Mouse (Mus musculus) MEL (cell line): ENCODE results near the gene Zfp653. TPM values are rescaled to one million over a fixed set of nuclear protein-coding genes. Genes with fewer than 3 reads are reported as not detected.

Experiments used
- DNase-seq: peaks from one replicate; pipeline ENCODE4 v3.0.0; 2011; ENCODE audit warnings: low read depth, low spot score
- H3K27ac ChIP-seq: 2 replicates; pipeline ENCODE4 v1.5.1; 2012; ENCODE audit warnings: low read depth, mild to moderate bottlenecking, control low read depth, low read length, moderate library complexity; ENCODE audit not compliant: control insufficient read depth
- H3K27me3 ChIP-seq, 2 experiments: fragments of 150-350 bp in 1 of 2; sonication (generic) in 1 of 2; 2 replicates each; pipeline ENCODE4 v1.6.1; 2012; ENCODE audit warnings: low read length in 2 of 2, mild to moderate bottlenecking in 2 of 2, improper control_type of control experiment in 1 of 2, moderate library complexity in 1 of 2; ENCODE audit not compliant: insufficient read depth in 2 of 2, control insufficient read depth in 1 of 2
- H3K36me3 ChIP-seq, 2 experiments: 2 replicates each; pipeline ENCODE4 v1.6.1; 2012 to 2014; ENCODE audit warnings: low read length in 2 of 2, improper control_type of control experiment in 1 of 2, inconsistent platforms in 1 of 2, mild to moderate bottlenecking in 1 of 2; ENCODE audit not compliant: insufficient read depth in 2 of 2, control insufficient read depth in 1 of 2
- H3K4me1 ChIP-seq, 2 experiments: fragments of 150-350 bp in 1 of 2; sonication (generic) in 1 of 2; 2 replicates each; pipeline ENCODE4 v1.6.1; 2012; ENCODE audit warnings: low read length in 2 of 2, improper control_type of control experiment in 1 of 2, mild to moderate bottlenecking in 1 of 2; ENCODE audit not compliant: insufficient read depth in 2 of 2, control insufficient read depth in 1 of 2
- H3K4me3 ChIP-seq, 2 experiments: fragments of 150-350 bp in 1 of 2; sonication (generic) in 1 of 2; 2 replicates each; pipeline ENCODE4 v1.5.1; 2012; ENCODE audit warnings: low read depth in 2 of 2, low read length in 2 of 2, mild to moderate bottlenecking in 2 of 2, moderate library complexity in 2 of 2, control low read depth in 1 of 2, improper control_type of control experiment in 1 of 2; ENCODE audit not compliant: control insufficient read depth in 1 of 2, insufficient read depth in 1 of 2
- H3K79me2 ChIP-seq: 2 replicates; pipeline ENCODE4 v1.6.1; 2012; ENCODE audit warnings: mild to moderate bottlenecking, low read length, moderate library complexity; ENCODE audit not compliant: control insufficient read depth, poor library complexity, insufficient read depth
- H3K9ac ChIP-seq: 2 replicates; pipeline ENCODE4 v1.6.1; 2012; ENCODE audit warnings: low read depth, mild to moderate bottlenecking, control low read depth, low read length, moderate library complexity; ENCODE audit not compliant: control insufficient read depth, poor library complexity, severe bottlenecking
- H3K9me3 ChIP-seq: fragments of 150-350 bp; sonication (generic); replicated peaks from 2 replicates; pipeline ENCODE4 v1.6.1; 2012; ENCODE audit warnings: mild to moderate bottlenecking, low read length, improper control_type of control experiment, moderate library complexity; ENCODE audit not compliant: insufficient read depth
- BHLHE40 ChIP-seq: IDR thresholded peaks from 2 replicates; pipeline ENCODE4 v1.6.1; 2012; ENCODE audit warnings: low read depth, mild to moderate bottlenecking, inconsistent platforms, low read length, improper control_type of control experiment, borderline replicate concordance
- CHD1 ChIP-seq: IDR thresholded peaks from 2 replicates; pipeline ENCODE4 v1.6.1; 2012; ENCODE audit warnings: low read depth, mild to moderate bottlenecking, inconsistent platforms, low read length, improper control_type of control experiment
- CHD2 ChIP-seq: IDR thresholded peaks from 2 replicates; pipeline ENCODE4 v1.6.1; 2011; ENCODE audit warnings: low read length, improper control_type of control experiment
- CTCF ChIP-seq, 3 experiments: IDR thresholded peaks in 2 of 3; conservative IDR thresholded peaks in 1 of 3; 2 replicates each; pipeline ENCODE4 v1.5.1; 2011 to 2012; ENCODE audit warnings: low read length in 3 of 3, low read depth in 2 of 3, mild to moderate bottlenecking in 2 of 3, improper control_type of control experiment in 1 of 3, inconsistent platforms in 1 of 3, mixed read lengths in 1 of 3, moderate library complexity in 1 of 3; ENCODE audit not compliant: control insufficient read depth in 1 of 3, insufficient read depth in 1 of 3, poor library complexity in 1 of 3, severe bottlenecking in 1 of 3
- ELF1 ChIP-seq: IDR thresholded peaks from 2 replicates; pipeline ENCODE4 v1.6.1; 2014; ENCODE audit warnings: low read depth, mild to moderate bottlenecking, inconsistent platforms, low read length, improper control_type of control experiment, moderate library complexity
- EP300 ChIP-seq, 2 experiments: IDR thresholded peaks; 2 replicates each; pipeline ENCODE4 v1.6.1; 2011; ENCODE audit warnings: improper control_type of control experiment in 2 of 2, low read length in 2 of 2, low read depth in 1 of 2, mild to moderate bottlenecking in 1 of 2
- ETS1 ChIP-seq: IDR thresholded peaks from 2 replicates; pipeline ENCODE4 v1.6.1; 2012; ENCODE audit warnings: low read depth, mild to moderate bottlenecking, inconsistent platforms, low read length, improper control_type of control experiment, moderate library complexity
- GABPA ChIP-seq: IDR thresholded peaks from 2 replicates; pipeline ENCODE4 v1.6.1; 2012; ENCODE audit warnings: low read depth, mild to moderate bottlenecking, inconsistent platforms, low read length, improper control_type of control experiment, moderate library complexity
- GATA1 ChIP-seq: IDR thresholded peaks from 2 replicates; pipeline ENCODE4 v1.6.1; 2011; ENCODE audit warnings: low read depth, low read length, improper control_type of control experiment
- HCFC1 ChIP-seq: IDR thresholded peaks from 2 replicates; pipeline ENCODE4 v1.6.1; 2012; ENCODE audit warnings: low read depth, mild to moderate bottlenecking, inconsistent platforms, low read length, improper control_type of control experiment, moderate library complexity
- JUND ChIP-seq: IDR thresholded peaks from 2 replicates; pipeline ENCODE4 v1.6.1; 2011; ENCODE audit warnings: low read depth, mild to moderate bottlenecking, improper control_type of control experiment, low read length
- KAT2A ChIP-seq: conservative IDR thresholded peaks from 2 replicates; pipeline ENCODE4 v1.6.1; 2012; ENCODE audit warnings: low read depth, low read length, improper control_type of control experiment, inconsistent platforms
- MAFK ChIP-seq: IDR thresholded peaks from 2 replicates; pipeline ENCODE4 v1.6.1; 2011; ENCODE audit warnings: low read depth, mild to moderate bottlenecking, low read length, improper control_type of control experiment, borderline replicate concordance
- MAX ChIP-seq: IDR thresholded peaks from 2 replicates; pipeline ENCODE4 v1.6.1; 2011; ENCODE audit warnings: low read length, improper control_type of control experiment
- MEF2A ChIP-seq: IDR thresholded peaks from 2 replicates; pipeline ENCODE4 v1.6.1; 2014; ENCODE audit warnings: low read depth, mild to moderate bottlenecking, inconsistent platforms, low read length, improper control_type of control experiment; ENCODE audit not compliant: poor library complexity, insufficient replicate concordance, severe bottlenecking; ENCODE audit errors: extremely low read depth
- MXI1 ChIP-seq: IDR thresholded peaks from 2 replicates; pipeline ENCODE4 v1.6.1; 2011; ENCODE audit warnings: mild to moderate bottlenecking, low read depth, low read length, improper control_type of control experiment
- MYC ChIP-seq: IDR thresholded peaks from 2 replicates; pipeline ENCODE4 v1.6.1; 2011; ENCODE audit warnings: low read depth, mild to moderate bottlenecking, low read length, improper control_type of control experiment, moderate library complexity
- POLR2A ChIP-seq, 2 experiments: IDR thresholded peaks; 2 replicates each; pipeline ENCODE4 v1.6.1; 2011 to 2012; ENCODE audit warnings: low read length in 2 of 2, mild to moderate bottlenecking in 2 of 2, control low read depth in 1 of 2, improper control_type of control experiment in 1 of 2, low read depth in 1 of 2, moderate library complexity in 1 of 2; ENCODE audit not compliant: control insufficient read depth in 1 of 2, insufficient read depth in 1 of 2, poor library complexity in 1 of 2
- POLR2AphosphoS2 ChIP-seq: IDR thresholded peaks from 2 replicates; pipeline ENCODE4 v1.6.1; 2011; ENCODE audit warnings: low read length, improper control_type of control experiment
- POLR2AphosphoS5 ChIP-seq: IDR thresholded peaks from 2 replicates; pipeline ENCODE4 v1.6.1; 2012; ENCODE audit warnings: low read depth, borderline replicate concordance, mild to moderate bottlenecking, inconsistent platforms, low read length, moderate library complexity, mixed read lengths
- RAD21 ChIP-seq: IDR thresholded peaks from 2 replicates; pipeline ENCODE4 v1.6.1; 2011; ENCODE audit warnings: mild to moderate bottlenecking, low read depth, low read length, improper control_type of control experiment
- RCOR1 ChIP-seq: IDR thresholded peaks from 2 replicates; pipeline ENCODE4 v1.6.1; 2012; ENCODE audit warnings: low read depth, mild to moderate bottlenecking, inconsistent platforms, low read length, improper control_type of control experiment
- SIN3A ChIP-seq: IDR thresholded peaks from 2 replicates; pipeline ENCODE4 v1.6.1; 2012; ENCODE audit warnings: low read length, improper control_type of control experiment, inconsistent platforms
- SMC3 ChIP-seq: IDR thresholded peaks from 2 replicates; pipeline ENCODE4 v1.6.1; 2011; ENCODE audit warnings: low read depth, low read length, improper control_type of control experiment
- TBP ChIP-seq: IDR thresholded peaks from 2 replicates; pipeline ENCODE4 v1.8.0; 2011; ENCODE audit warnings: low read depth, low read length, improper control_type of control experiment
- TCF12 ChIP-seq: IDR thresholded peaks from 2 replicates; pipeline ENCODE4 v1.6.1; 2014; ENCODE audit warnings: low read depth, mild to moderate bottlenecking, inconsistent platforms, low read length, improper control_type of control experiment, moderate library complexity
- UBTF ChIP-seq: IDR thresholded peaks from 2 replicates; pipeline ENCODE4 v1.6.1; 2012; ENCODE audit warnings: low read depth, mild to moderate bottlenecking, inconsistent platforms, low read length, improper control_type of control experiment, moderate library complexity, borderline replicate concordance; ENCODE audit not compliant: insufficient read depth
- USF1 ChIP-seq: IDR thresholded peaks from 2 replicates; pipeline ENCODE4 v1.6.1; 2014; ENCODE audit warnings: low read depth, mild to moderate bottlenecking, inconsistent platforms, low read length, improper control_type of control experiment, moderate library complexity
- ZC3H11A ChIP-seq: IDR thresholded peaks from 2 replicates; pipeline ENCODE4 v1.6.1; 2012; ENCODE audit warnings: low read depth, mild to moderate bottlenecking, inconsistent platforms, low read length, improper control_type of control experiment
- ZKSCAN1 ChIP-seq: IDR thresholded peaks from 2 replicates; pipeline ENCODE4 v1.6.1; 2012; ENCODE audit warnings: low read depth, mild to moderate bottlenecking, inconsistent platforms, low read length, improper control_type of control experiment, moderate library complexity
- ZMIZ1 ChIP-seq: IDR thresholded peaks from 2 replicates; pipeline ENCODE4 v1.6.1; 2012; ENCODE audit warnings: low read depth, mild to moderate bottlenecking, inconsistent platforms, low read length, improper control_type of control experiment, moderate library complexity
- ZNF384 ChIP-seq: IDR thresholded peaks from 2 replicates; pipeline ENCODE4 v1.6.1; 2012; ENCODE audit warnings: low read depth, mild to moderate bottlenecking, inconsistent platforms, low read length, improper control_type of control experiment
- polyA plus RNA-seq, 2 experiments: library from polyadenylated mRNA; stranded (reverse) in 1 of 2; unstranded in 1 of 2; fragments of >175 nt in 1 of 2; fragments of >200 nt in 1 of 2; gene quantifications; 2 replicates each; pipeline versions ENCODE4 v1.2.1 to v1.2.4; 2012; ENCODE audit warnings: low replicate concordance in 2 of 2, low read depth in 1 of 2; ENCODE audit not compliant: insufficient read length in 2 of 2, insufficient read depth in 1 of 2, missing spikeins in 1 of 2
- total RNA-seq: library from RNA; depleted of rRNA; stranded (reverse); fragments of 300-350 nt; gene quantifications from 2 replicates; pipeline ENCODE4 v1.2.3, GENCODE M21; 2012

Gene Zfp653
- total and polyA plus RNA-seq, 3 experiments = 19.2 to 40.4 TPM; not detected in 1

DNA sequence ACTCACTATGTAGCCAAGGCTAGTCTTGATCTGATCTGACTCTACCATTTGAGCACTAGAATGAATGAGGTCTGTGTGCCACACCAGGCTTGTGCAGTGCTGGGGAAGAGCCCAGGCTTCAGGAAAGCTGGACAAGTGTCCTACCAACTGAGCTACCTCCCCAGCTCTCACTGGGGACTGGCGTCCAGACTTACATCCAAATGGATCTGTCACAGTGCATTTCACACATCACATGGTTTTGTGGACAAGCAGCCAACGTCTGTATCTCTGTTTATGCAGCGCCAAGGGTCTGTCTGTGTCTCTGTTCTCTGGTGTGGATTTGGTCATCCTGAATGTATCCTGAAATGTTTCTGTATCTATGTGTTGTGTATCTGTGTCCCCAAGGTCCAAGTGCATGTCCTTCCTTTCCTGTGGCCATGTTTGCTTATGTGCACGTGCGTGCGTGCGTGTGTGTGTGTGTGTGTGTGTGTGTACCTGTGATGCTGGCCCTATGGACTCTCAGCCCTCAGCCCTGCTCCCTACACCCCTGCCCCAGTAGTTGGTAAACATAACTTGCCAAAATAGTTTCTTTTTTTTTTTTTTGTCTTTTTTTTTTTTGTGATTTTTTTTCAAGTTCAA lies 53.9 kb downstream of the Zfp653 start:
- peak overlapping the region; percentile 73 for H3K27ac ChIP-seq
- peaks cover 0 to 6% of the 10 kb centered on the region in 2 experiments; a peak in 2 of 4 replicates for H3K36me3 ChIP-seq
- H3K79me2 ChIP-seq = no peaks in the 10 kb centered on the region
- no peaks in the 10 kb centered on the region; a peak in 1 of 4 replicates for H3K4me1 ChIP-seq
- H3K4me3 ChIP-seq = peak overlapping the region; percentile 32 to 80
- H3K9me3 ChIP-seq = no peaks in the 10 kb centered on the region
- TF ChIP-seq GATA1 (no peak), MAX (peak; percentile 82), MYC (peak; percentile 75), MEF2A (no peak), HCFC1 (peak; percentile 27; the same call in 1 of the 2 replicates), BHLHE40 (peak; percentile 95), SMC3 (no peak), USF1 (no peak; the same call in 1 of the 2 replicates), ETS1 (peak; percentile 31; the same call in 1 of the 2 replicates), ZKSCAN1 (no peak), MXI1 (peak; percentile 88), UBTF (no peak), ZMIZ1 (no peak), POLR2A (IDR thresholded peaks at IDR 0.05; ENCODE audit: control insufficient read depth in 1 of 2, insufficient read depth in 1 of 2, low read depth in 1 of 2, low read length in 2 of 2, poor library complexity in 1 of 2) (no peak), MAFK (no peak), POLR2AphosphoS5 (peak; percentile 90), POLR2AphosphoS2 (no peak), JUND (no peak), TCF12 (0 out of 2 replicates have a peak, but pooled peaks have one; percentile 21), KAT2A (no peak), ZC3H11A (0 out of 2 replicates have a peak, but pooled peaks have one; percentile 4), EP300 (IDR thresholded peaks at IDR 0.05; ENCODE audit: low read depth in 1 of 2, low read length in 2 of 2) (no peak), CTCF (IDR thresholded peaks at IDR 0.05 in 2 of 3, conservative IDR thresholded peaks at IDR 0.05 in 1 of 3; ENCODE audit: control insufficient read depth in 1 of 3, insufficient read depth in 1 of 3, low read depth in 2 of 3, low read length in 3 of 3, poor library complexity in 1 of 3, severe bottlenecking in 1 of 3) (no peak), CHD2 (no peak), TBP (no peak), ELF1 (no peak), ZNF384 (no peak), GABPA (no peak), SIN3A (no peak), CHD1 (0 out of 2 replicates have a peak, but pooled peaks have one; percentile 52), RAD21 (no peak), RCOR1 (no peak)
- no peaks in the 10 kb centered on the region for H3K27me3 ChIP-seq
- DNase-seq = peak; percentile 65
- peak overlapping the region; percentile 49 for H3K9ac ChIP-seq
